Mouse (Mus musculus): Measurements from ENCODE around the gene Rbm6. TPM values are rescaled to one million over a fixed set of nuclear protein-coding genes. Genes with fewer than 3 reads are reported as not detected.

Rbm6 gene
- polyA plus RNA-seq, 1 experiment from 2014 or later: 40.2 TPM

DNA sequence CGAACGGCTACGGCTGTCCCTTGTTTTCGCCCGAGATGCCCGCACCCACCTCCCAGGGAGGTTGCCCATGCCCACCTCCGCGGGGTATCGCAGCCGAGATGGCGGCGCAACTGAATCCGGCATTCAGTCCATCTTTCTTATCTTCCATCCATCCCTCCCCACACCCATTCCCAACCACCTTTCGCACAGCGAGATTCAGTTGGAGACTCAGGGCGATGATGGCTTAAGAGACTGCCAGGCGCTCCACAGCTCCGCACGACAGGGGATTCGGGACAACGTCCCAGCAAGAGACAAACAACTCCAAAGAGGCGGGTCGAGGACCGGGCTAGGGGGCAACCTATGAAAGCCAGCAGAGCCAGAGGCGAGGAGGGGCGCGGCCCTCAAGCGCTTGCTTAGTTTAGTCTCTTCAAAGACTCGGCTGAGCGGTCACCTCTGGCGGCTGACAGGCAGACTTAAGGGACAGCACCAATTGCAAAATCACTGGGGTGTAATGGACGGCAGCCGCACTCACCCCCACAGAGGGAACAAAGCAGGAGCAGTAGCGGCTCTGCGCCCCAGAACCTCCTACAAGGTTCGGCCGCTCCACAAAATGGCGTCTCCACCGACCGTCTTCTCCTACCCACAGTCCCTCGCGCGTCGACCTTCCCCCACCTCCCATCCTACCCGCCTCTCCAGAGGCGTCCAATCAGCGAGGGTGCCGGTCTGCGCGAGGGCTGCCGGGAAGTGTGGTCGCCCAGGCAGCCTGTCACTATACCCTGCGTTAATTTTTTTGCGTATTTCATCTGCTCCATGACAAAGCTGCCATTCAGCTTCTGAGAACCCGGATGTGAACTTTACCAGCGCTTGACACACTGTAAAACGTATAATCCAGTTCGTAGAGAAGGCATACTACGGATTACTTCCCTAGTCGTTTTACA is 102.4 kb downstream of the Rbm6 start, which contains the start of gene Rbm5:
Gene Rbm5 (minus strand): TSS at position 623 of the 917 bp plus-strand sequence.
- ATAC-seq (replicated peaks; ENCODE audit: low FRiP score, low read depth) (peak; percentile 100), DNase-seq (ENCODE audit: low spot score) (peak; percentile 98)
- Histone ChIP-seq H3K27ac (peak within 1 kb of the TSS; percentile 88), H3K4me2 (ENCODE audit: low read length) (peak within 1 kb of the TSS; percentile 60), H3K4me3 (replicated peaks; ENCODE audit: low read depth, low read length) (peak within 1 kb of the TSS; percentile 68), H3K27me3 (ENCODE audit: insufficient read depth, low read length) (no peaks in the 10 kb centered on the region), H3K36me3 (ENCODE audit: insufficient read depth, low read length) (peaks cover 40% of the 10 kb centered on the region), H3K4me1 (replicated peaks; ENCODE audit: insufficient read depth, low read length) (no peaks in the 10 kb centered on the region; the same call in 1 of the 2 replicates), H3K9me3 (replicated peaks; ENCODE audit: low read length) (no peaks in the 10 kb centered on the region), H3K9ac (ENCODE audit: low read depth, low read length) (peak within 1 kb of the TSS; percentile 86)
- no peak for TF ChIP-seq CTCF (IDR thresholded peaks at IDR 0.05; ENCODE audit: low read depth)
- WGBS: under 1% methylated on average over 60 of the region's 60 CpGs

DNA sequence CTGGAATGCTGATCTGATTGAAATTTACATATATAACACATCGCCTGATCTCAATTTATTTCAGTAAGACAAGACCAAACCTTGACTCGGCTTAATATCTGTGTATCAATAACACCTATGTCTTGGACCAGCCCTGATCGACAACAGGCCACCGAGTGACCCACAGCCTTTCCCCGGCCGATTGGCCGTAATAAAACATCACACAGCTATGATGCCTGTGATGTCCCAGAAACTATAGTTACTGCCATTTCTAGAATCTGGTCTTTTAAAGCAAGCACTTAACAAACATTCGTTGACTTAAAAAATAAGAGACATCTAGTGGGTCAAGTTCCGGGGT is 103.0 kb downstream of the Rbm6 start:
- no peaks in the 10 kb centered on the region for H3K9me3 ChIP-seq (replicated peaks; ENCODE audit: low read length)
- H3K36me3 ChIP-seq (ENCODE audit: insufficient read depth, low read length): peaks cover 45% of the 10 kb centered on the region
- peak overlapping the region; percentile 88 for H3K27ac ChIP-seq
- 1% methylated on average over 9 of the region's 9 CpGs for WGBS
- no peaks in the 10 kb centered on the region; the same call in 1 of the 2 replicates for H3K4me1 ChIP-seq (replicated peaks; ENCODE audit: insufficient read depth, low read length)
- no peaks in the 10 kb centered on the region for H3K27me3 ChIP-seq (ENCODE audit: insufficient read depth, low read length)
- H3K4me2 ChIP-seq (ENCODE audit: low read length): peak overlapping the region; percentile 60
- H3K4me3 ChIP-seq (replicated peaks; ENCODE audit: low read depth, low read length): peak overlapping the region; percentile 68
- DNase-seq (ENCODE audit: low spot score) (peak; percentile 8), ATAC-seq (replicated peaks; ENCODE audit: low FRiP score, low read depth) (no peak)
- TF ChIP-seq CTCF (IDR thresholded peaks at IDR 0.05; ENCODE audit: low read depth): no peak
- H3K9ac ChIP-seq (ENCODE audit: low read depth, low read length): peak overlapping the region; percentile 86

DNA sequence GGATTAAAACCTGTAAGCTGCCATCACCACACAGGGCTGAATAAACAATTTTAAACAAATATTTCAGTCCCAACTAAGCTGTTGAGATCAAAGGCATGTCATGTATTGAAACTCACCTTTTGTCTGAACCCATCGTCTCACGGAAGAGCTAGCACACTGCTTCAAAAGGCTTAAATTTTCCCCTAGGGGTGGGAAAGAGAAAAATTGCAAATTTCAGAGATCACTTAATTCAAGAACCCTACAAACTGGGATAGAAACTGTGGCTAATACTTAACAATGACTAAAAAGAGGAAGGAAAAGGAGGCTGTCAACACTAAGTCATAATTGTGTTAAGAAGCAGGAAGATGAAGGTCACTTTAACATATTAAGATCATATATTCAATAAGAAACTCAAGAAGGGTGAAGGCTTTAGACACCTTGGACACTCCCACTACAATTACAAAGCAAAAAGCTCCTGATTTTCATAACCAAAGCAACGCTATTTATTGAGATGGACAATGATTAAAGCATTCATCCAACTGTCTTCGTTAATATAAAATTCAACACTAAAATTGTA is 103.5 kb downstream of the Rbm6 start:
- DNase-seq (ENCODE audit: low spot score) (peak; percentile 34), ATAC-seq (replicated peaks; ENCODE audit: low FRiP score, low read depth) (no peak)
- peak overlapping the region; percentile 86 for H3K9ac ChIP-seq (ENCODE audit: low read depth, low read length)
- WGBS: 10% methylated on average over 4 of the region's 4 CpGs
- H3K27me3 ChIP-seq (ENCODE audit: insufficient read depth, low read length): no peaks in the 10 kb centered on the region
- H3K4me2 ChIP-seq (ENCODE audit: low read length): peak overlapping the region; percentile 60
- no peaks in the 10 kb centered on the region for H3K9me3 ChIP-seq (replicated peaks; ENCODE audit: low read length)
- no peaks in the 10 kb centered on the region; the same call in 1 of the 2 replicates for H3K4me1 ChIP-seq (replicated peaks; ENCODE audit: insufficient read depth, low read length)
- TF ChIP-seq CTCF (IDR thresholded peaks at IDR 0.05; ENCODE audit: low read depth): peak; percentile 31; the same call in 1 of the 2 replicates
- H3K36me3 ChIP-seq (ENCODE audit: insufficient read depth, low read length): peaks cover 45% of the 10 kb centered on the region
- H3K27ac ChIP-seq: no peak overlapping the region
- H3K4me3 ChIP-seq (replicated peaks; ENCODE audit: low read depth, low read length): peak overlapping the region; percentile 68

DNA sequence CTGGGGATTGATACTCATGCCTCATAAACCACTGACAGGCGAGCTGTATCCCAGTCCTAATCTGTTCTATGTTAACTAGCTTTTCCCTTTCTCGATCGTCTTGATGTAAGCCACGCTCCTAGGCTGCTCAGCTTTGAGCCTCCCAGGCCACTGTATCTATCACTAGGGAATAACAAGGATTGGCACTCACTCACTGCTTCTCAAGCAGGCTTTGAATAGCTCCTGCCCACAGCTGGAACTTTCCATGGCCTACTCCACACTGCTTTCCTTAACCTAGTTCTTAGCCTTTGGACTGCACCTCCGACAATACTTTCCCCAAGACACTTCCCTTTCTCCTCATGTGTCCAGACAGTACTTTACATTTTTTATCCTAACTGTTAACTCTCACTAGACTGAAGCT is 104.2 kb downstream of the Rbm6 start:
- WGBS: 54% methylated on average over 5 of the region's 5 CpGs
- Histone ChIP-seq H3K27me3 (ENCODE audit: insufficient read depth, low read length) (no peaks in the 10 kb centered on the region), H3K4me3 (replicated peaks; ENCODE audit: low read depth, low read length) (0 out of 2 replicates have a peak overlapping the region, but pooled peaks have one; percentile 68), H3K4me1 (replicated peaks; ENCODE audit: insufficient read depth, low read length) (no peaks in the 10 kb centered on the region; the same call in 1 of the 2 replicates), H3K4me2 (ENCODE audit: low read length) (peak overlapping the region; percentile 60), H3K27ac (no peak overlapping the region), H3K9me3 (replicated peaks; ENCODE audit: low read length) (no peaks in the 10 kb centered on the region), H3K36me3 (ENCODE audit: insufficient read depth, low read length) (peaks cover 46% of the 10 kb centered on the region), H3K9ac (ENCODE audit: low read depth, low read length) (no peak overlapping the region)
- no peak for ATAC-seq (replicated peaks; ENCODE audit: low FRiP score, low read depth)
- TF ChIP-seq CTCF (IDR thresholded peaks at IDR 0.05; ENCODE audit: low read depth): no peak
- DNase-seq (ENCODE audit: low spot score): no peak

DNA sequence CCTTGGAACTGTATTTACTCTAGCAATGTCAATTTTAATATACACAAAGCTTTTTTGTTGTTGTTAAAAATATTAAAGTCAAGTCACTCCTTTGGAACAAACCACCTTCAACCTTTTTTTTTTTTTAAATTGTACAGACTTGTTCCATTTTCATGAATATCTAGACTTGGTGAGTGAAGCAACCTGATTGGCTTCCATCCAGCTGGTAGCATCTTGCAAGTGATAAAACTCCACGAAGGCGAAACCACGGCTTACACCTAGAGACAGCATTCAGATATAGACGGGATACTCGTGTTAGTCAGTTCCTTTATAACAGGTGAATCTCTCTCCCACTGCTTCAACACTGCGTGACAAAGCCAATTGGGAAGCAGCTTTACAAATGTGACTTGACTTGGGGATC is 113.4 kb downstream of the Rbm6 start:
- no peaks in the 10 kb centered on the region for H3K4me1 ChIP-seq (replicated peaks; ENCODE audit: insufficient read depth, low read length)
- DNase-seq (ENCODE audit: low spot score) (no peak), ATAC-seq (replicated peaks; ENCODE audit: low FRiP score, low read depth) (no peak)
- no peaks in the 10 kb centered on the region for H3K9me3 ChIP-seq (replicated peaks; ENCODE audit: low read length)
- peaks cover 81% of the 10 kb centered on the region for H3K36me3 ChIP-seq (ENCODE audit: insufficient read depth, low read length)
- no peak overlapping the region for H3K4me2 ChIP-seq (ENCODE audit: low read length)
- no peak overlapping the region for H3K27ac ChIP-seq
- no peak overlapping the region for H3K9ac ChIP-seq (ENCODE audit: low read depth, low read length)
- WGBS: 98% methylated on average over 6 of the region's 6 CpGs
- no peaks in the 10 kb centered on the region for H3K27me3 ChIP-seq (ENCODE audit: insufficient read depth, low read length)
- TF ChIP-seq CTCF (IDR thresholded peaks at IDR 0.05; ENCODE audit: low read depth): no peak
- no peak overlapping the region for H3K4me3 ChIP-seq (replicated peaks; ENCODE audit: low read depth, low read length)

DNA sequence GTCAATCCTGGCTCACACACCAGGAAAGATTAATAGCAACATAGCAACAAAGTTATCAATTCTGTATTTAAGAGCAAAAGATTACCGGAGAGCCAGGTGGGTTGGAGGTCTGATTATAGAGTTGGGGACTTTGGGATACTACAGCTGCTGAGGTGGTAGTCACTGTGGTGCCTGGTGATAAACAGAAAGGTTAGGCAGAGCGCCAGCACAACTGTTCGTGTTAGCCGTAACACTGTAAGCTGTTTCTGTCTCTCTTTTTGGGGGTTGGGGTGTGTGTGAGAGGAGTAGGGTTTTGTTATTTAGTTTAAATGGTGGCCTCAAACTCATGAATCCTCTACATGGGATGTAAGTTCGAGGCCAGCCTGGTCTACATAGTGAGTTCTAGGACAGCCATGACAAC is 122.7 kb downstream of the Rbm6 start:
- H3K9ac ChIP-seq (ENCODE audit: low read depth, low read length): no peak overlapping the region
- H3K27ac ChIP-seq: no peak overlapping the region
- H3K27me3 ChIP-seq (ENCODE audit: insufficient read depth, low read length): no peaks in the 10 kb centered on the region
- DNase-seq (ENCODE audit: low spot score) (no peak), ATAC-seq (replicated peaks; ENCODE audit: low FRiP score, low read depth) (no peak)
- H3K4me1 ChIP-seq (replicated peaks; ENCODE audit: insufficient read depth, low read length): no peaks in the 10 kb centered on the region
- no peak overlapping the region for H3K4me2 ChIP-seq (ENCODE audit: low read length)
- no peak for TF ChIP-seq CTCF (IDR thresholded peaks at IDR 0.05; ENCODE audit: low read depth)
- 92% methylated on average over 5 of the region's 5 CpGs for WGBS
- no peaks in the 10 kb centered on the region for H3K9me3 ChIP-seq (replicated peaks; ENCODE audit: low read length)
- peaks cover 90% of the 10 kb centered on the region for H3K36me3 ChIP-seq (ENCODE audit: insufficient read depth, low read length)
- no peak overlapping the region for H3K4me3 ChIP-seq (replicated peaks; ENCODE audit: low read depth, low read length)

Data from kidney, postnatal 0 days (tissue).